Mouse (Mus musculus) midbrain, embryonic 15.5 days (tissue): ENCODE data around the gene Dbndd2. TPM values are rescaled to one million over a fixed set of nuclear protein-coding genes. Genes with fewer than 3 reads are reported as not detected.

Source experiments
- ATAC-seq: fragments of 200-750 bp; cut with Nextera tagmentation; replicated peaks from 2 replicates; pipeline ENCODE4 v1.8.0; 2017; ENCODE audit warnings: moderate TSS enrichment
- H3K27ac ChIP-seq: fragments of 300-500 bp; sonication (generic); 2 replicates; pipeline ENCODE4 v1.5.1; 2015; ENCODE audit warnings: mild to moderate bottlenecking, inconsistent platforms
- H3K27me3 ChIP-seq: fragments of 300-500 bp; sonication (generic); replicated peaks from 2 replicates; pipeline ENCODE4 v1.6.1; 2015; ENCODE audit warnings: inconsistent platforms
- H3K36me3 ChIP-seq: fragments of 300-500 bp; sonication (generic); replicated peaks from 2 replicates; pipeline ENCODE4 v1.6.1; 2015; ENCODE audit warnings: inconsistent platforms
- H3K4me1 ChIP-seq: fragments of 300-500 bp; sonication (generic); 2 replicates; pipeline ENCODE4 v1.6.1; 2015; ENCODE audit warnings: inconsistent platforms
- H3K4me2 ChIP-seq: fragments of 300-500 bp; sonication (generic); 2 replicates; pipeline ENCODE4 v1.6.1; 2015; ENCODE audit warnings: inconsistent platforms, mild to moderate bottlenecking, moderate library complexity
- H3K4me3 ChIP-seq: fragments of 300-500 bp; sonication (generic); 2 replicates; pipeline ENCODE4 v1.5.1; 2015; ENCODE audit warnings: mild to moderate bottlenecking, inconsistent platforms
- H3K9ac ChIP-seq: fragments of 300-500 bp; sonication (generic); 2 replicates; pipeline ENCODE4 v1.6.1; 2015; ENCODE audit warnings: mild to moderate bottlenecking, inconsistent platforms
- H3K9me3 ChIP-seq: fragments of 300-500 bp; sonication (generic); 2 replicates; pipeline ENCODE4 v1.6.1; 2016; ENCODE audit warnings: inconsistent platforms
- WGBS: fragments of 180-500 bp; shearing (Covaris S2); methylation state at CpG from one replicate; pipeline ENCODE4 v1.1.7; 2015; ENCODE audit warnings: mixed read lengths; 5-methylcytosine and 5-hydroxymethylcytosine counted together
- polyA plus RNA-seq: library from polyadenylated mRNA; unstranded; fragments of >200 nt; fragmentation: Nextera tagmentation; extraction: Ambion mirVana; gene quantifications from 2 replicates; pipeline ENCODE4 v1.2.1, GENCODE M21; 2015

The Dbndd2 gene
- polyA plus RNA-seq, 1 experiment from 2014 or later = 19.5 TPM

DNA sequence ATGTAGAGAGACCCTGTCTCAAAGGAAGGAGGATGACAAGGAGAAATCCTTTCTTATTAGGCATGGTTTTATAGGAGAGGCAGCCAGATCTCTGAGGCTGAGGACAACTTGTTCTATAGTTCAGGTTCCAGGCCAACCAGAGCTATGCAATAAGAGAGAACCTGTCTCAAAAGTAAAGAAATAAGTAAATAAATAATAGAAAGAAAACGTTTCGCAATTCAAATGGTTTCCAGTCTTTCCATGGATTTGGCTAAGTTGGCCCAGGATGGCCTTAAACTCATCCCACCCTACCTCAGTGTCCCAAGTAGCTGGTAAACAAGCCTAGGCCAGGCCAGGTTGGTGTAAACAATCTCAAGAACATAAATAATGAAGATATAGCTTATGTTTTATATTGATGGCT is 41.2 kb upstream of the Dbndd2 start:
- H3K27ac ChIP-seq = no peak overlapping the region
- WGBS = 88% methylated on average over 2 of the region's 2 CpGs
- no peaks in the 10 kb centered on the region for H3K36me3 ChIP-seq
- ATAC-seq = no peak
- H3K4me3 ChIP-seq = no peak overlapping the region
- no peaks in the 10 kb centered on the region for H3K9me3 ChIP-seq
- no peak overlapping the region for H3K4me2 ChIP-seq
- H3K4me1 ChIP-seq = peaks cover 20% of the 10 kb centered on the region
- H3K27me3 ChIP-seq = peaks cover 14% of the 10 kb centered on the region; the same call in 1 of the 2 replicates
- no peak overlapping the region for H3K9ac ChIP-seq

DNA sequence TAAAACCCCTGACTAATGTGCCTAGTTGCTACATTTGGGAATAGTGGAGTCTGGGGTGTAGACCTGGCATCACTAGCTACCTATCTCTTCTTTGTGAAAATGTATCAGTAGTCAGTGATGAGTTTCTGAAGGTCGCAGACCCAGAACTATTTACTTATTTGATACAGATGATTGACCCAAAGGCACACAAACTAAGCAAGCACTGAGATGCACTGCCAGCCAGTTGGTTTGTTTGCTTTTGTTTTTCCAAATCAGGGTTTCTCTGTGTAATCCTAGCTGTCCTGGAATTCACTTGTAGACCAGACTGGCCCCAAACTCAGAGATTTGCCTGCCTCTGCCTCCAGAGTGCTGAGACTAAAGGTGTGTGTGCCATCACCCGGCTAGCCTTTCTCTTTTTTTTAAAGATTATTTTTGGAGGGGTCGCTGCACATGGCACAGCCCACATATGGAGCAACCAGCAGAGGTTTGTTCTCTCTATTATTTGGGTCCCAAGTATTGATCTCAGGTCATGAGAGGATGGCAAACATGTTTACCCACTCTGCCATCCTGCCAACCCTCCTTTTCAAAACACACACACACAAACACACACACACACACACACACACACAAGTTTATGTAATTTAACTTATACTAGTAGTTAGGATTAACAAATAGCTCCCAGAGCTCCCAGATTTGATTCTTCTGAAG is 40.4 kb upstream of the Dbndd2 start:
- Histone ChIP-seq H3K36me3 (no peaks in the 10 kb centered on the region), H3K4me1 (peaks cover 20% of the 10 kb centered on the region), H3K4me2 (no peak overlapping the region), H3K9me3 (no peaks in the 10 kb centered on the region), H3K9ac (no peak overlapping the region), H3K27ac (no peak overlapping the region), H3K4me3 (no peak overlapping the region), H3K27me3 (peaks cover 14% of the 10 kb centered on the region; the same call in 1 of the 2 replicates)
- ATAC-seq = no peak
- WGBS = 88% methylated on average over 3 of the region's 3 CpGs

DNA sequence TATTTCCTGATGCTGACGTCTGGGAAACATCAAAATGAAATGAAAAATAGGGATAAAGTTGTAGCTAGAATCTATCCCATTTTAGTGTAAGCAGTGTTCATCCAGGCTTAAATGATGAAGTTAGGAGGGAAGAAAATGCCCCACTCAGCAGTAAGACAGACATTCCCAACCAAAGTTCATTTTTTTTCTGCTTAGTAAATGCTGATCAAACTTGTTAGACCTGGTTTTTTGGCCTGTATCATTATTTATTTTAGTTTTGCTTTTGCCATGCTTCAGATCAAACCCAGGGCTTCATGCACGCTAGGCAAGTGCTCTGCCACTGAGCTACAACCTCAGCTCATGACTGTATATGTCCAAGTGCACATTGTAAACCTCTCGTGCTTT is 39.8 kb upstream of the Dbndd2 start:
- Histone ChIP-seq H3K9me3 (no peaks in the 10 kb centered on the region), H3K9ac (no peak overlapping the region), H3K4me3 (no peak overlapping the region), H3K27me3 (peaks cover 12% of the 10 kb centered on the region; the same call in 1 of the 2 replicates), H3K27ac (no peak overlapping the region), H3K4me1 (peaks cover 20% of the 10 kb centered on the region), H3K4me2 (no peak overlapping the region), H3K36me3 (no peaks in the 10 kb centered on the region)
- WGBS = 84% methylated on average over 3 of the region's 3 CpGs
- no peak for ATAC-seq

DNA sequence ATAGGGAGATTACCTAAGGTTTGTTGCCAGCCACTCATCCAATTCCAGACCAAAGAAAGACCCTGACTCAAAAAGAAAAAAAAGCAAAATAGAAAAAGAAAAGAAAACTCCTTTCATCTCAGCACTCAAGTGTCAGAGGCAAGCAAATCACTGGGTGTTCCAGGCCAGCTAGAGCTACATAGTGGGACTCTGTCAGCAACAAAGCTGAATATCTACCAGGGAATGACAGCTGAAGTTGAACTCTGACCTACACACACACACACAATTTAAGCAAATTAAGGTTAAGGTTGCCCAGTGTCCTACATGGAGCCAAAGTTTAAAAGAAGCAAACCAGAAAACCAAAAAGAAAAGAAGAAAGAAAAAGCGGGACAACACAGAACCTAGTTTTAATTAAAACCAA is 37.8 kb upstream of the Dbndd2 start:
- Histone ChIP-seq H3K4me1 (peaks cover 7% of the 10 kb centered on the region), H3K27me3 (no peaks in the 10 kb centered on the region), H3K27ac (no peak overlapping the region), H3K9me3 (no peaks in the 10 kb centered on the region), H3K36me3 (no peaks in the 10 kb centered on the region), H3K4me3 (no peak overlapping the region), H3K9ac (no peak overlapping the region), H3K4me2 (no peak overlapping the region)
- 94% methylated on average over 1 of the region's 1 CpGs for WGBS
- ATAC-seq = no peak

DNA sequence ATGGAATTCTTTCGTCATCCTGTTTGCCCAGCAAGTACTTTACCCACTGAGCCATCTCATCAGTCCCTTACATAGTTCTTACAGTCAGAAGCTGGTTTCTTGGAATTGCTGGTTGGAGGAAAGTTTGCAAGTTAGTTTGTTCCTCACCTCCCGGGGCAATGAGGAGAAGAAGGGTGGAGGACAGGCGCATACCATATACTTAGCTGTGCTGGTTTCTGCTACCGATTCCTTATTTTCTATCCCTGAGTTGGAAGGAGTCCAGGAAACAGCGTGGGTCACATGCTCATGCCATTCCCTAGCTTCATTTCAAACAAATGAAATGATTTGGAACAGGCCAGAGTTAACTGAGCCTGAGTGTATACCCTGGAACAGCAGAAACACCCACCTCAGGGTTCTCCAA is 37.0 kb upstream of the Dbndd2 start:
- ATAC-seq = no peak
- H3K36me3 ChIP-seq = no peaks in the 10 kb centered on the region
- H3K9ac ChIP-seq = no peak overlapping the region
- no peaks in the 10 kb centered on the region for H3K9me3 ChIP-seq
- no peak overlapping the region for H3K4me3 ChIP-seq
- no peaks in the 10 kb centered on the region for H3K4me1 ChIP-seq
- 82% methylated on average over 5 of the region's 5 CpGs for WGBS
- H3K4me2 ChIP-seq = no peak overlapping the region
- no peak overlapping the region for H3K27ac ChIP-seq
- H3K27me3 ChIP-seq = no peaks in the 10 kb centered on the region

DNA sequence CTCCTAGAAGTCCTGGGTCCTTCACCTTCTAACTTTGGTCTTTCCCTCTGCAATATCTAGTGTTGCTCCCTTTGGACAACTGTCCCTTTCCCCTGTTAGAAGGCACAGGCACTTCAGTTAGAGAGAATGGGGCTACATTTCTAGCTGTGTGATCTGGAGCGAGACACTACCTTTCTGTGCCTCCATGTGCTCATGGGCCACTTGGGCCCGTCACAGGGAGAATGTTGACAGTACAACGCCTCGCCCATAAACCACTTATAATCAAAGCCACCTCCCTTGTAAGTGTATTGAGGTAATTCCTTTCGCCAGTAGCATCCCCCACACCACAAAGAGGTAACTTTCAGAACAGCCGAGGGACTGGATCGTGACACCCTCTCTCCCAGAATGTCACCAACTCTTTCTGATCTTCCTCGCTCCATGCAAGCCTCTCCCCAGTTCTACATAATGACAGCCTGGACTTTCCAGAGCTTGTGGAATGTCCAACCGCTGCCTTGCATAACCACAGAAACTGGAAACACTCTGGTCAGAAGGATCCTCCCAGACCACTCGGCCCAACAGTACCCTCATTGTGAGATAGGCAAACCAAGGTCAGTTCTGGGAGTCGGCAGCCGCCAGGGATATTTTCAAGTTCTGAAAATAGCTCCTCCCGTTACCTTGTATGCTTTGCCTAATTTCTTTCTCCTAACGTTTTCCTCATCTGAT is 36.4 kb upstream of the Dbndd2 start:
- Histone ChIP-seq H3K4me3 (no peak overlapping the region), H3K9ac (no peak overlapping the region), H3K27me3 (no peaks in the 10 kb centered on the region), H3K27ac (no peak overlapping the region), H3K4me1 (no peaks in the 10 kb centered on the region), H3K36me3 (no peaks in the 10 kb centered on the region), H3K4me2 (no peak overlapping the region), H3K9me3 (no peaks in the 10 kb centered on the region)
- 93% methylated on average over 14 of the region's 14 CpGs for WGBS
- ATAC-seq = no peak

DNA sequence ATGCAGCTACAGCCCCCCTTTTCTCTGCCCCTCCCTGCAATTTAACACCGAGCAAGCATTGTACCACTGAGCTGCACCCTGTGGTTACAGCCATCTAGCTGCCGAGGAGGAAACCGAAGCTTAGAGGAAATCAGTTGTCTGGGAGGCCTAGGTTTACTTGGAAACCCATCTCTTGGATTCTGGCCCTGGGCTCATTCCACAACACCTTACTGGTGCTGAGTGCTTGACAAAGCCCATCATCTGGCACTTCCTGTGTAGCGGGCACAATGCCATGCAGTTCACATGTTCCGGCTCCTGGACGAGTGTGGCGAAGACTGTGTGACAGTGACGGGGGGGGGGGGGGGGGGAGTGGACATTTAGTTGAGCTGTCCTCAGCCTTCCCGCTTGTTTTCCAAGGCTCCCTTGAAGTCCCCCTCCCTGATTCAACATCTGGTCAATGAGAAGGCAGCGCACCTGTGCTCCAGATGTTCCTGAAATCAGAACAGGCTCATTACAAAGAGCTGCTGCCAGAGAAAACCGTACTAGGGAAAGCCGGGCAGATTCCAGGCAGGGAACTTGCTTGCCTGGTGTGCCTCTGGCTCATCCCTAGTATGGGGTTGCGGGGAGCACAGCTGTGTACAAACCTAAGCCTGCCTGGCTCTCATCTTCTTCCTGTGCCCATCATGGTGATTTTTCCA is 33.8 kb upstream of the Dbndd2 start:
- no peak overlapping the region for H3K4me2 ChIP-seq
- ATAC-seq = no peak
- H3K4me3 ChIP-seq = no peak overlapping the region
- no peaks in the 10 kb centered on the region for H3K36me3 ChIP-seq
- H3K27me3 ChIP-seq = no peaks in the 10 kb centered on the region; the same call in 1 of the 2 replicates
- H3K27ac ChIP-seq = no peak overlapping the region
- 44% methylated on average over 13 of the region's 13 CpGs for WGBS
- no peaks in the 10 kb centered on the region for H3K9me3 ChIP-seq
- H3K9ac ChIP-seq = no peak overlapping the region
- H3K4me1 ChIP-seq = 0 out of 2 replicates have a peak, but pooled peaks cover 6% of the 10 kb centered on the region

DNA sequence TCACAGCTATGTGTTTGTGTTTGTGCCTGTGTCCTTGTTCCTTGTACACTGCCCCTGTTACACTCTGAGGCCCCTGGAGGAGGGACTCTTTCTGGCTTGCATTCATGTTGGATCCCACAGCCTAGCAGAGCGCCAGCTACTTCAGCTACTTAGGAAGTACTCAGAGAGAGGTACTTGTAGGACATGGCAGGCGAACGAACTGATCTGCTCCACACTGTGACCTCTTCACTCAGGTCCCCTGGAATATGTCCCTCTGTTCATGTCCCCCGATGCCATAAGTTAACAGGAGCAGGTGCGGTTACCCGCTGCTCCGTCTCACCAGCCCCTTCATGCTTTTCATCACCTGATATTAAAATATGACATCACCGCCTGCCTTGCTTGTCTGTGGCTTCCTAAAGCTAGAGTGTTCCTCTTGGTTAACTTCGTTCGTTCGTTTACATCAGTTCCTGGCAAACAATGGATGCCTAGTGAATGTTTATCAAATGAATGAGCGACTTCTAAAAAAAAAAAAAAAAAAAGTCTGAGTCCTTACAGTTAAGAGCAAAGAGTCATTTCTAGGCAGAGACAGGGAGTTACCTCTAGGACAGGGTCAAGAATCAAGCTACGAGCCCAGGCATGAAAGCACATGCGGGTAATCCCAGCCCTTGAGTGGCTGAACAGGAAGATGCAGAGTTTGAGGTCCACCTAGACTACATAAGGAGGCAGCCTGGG is 32.7 kb upstream of the Dbndd2 start:
- H3K9me3 ChIP-seq = no peaks in the 10 kb centered on the region
- no peak overlapping the region for H3K4me2 ChIP-seq
- H3K36me3 ChIP-seq = no peaks in the 10 kb centered on the region
- H3K27me3 ChIP-seq = no peaks in the 10 kb centered on the region; the same call in 1 of the 2 replicates
- no peak overlapping the region for H3K27ac ChIP-seq
- no peak overlapping the region for H3K9ac ChIP-seq
- ATAC-seq = no peak
- 0 out of 2 replicates have a peak, but pooled peaks cover 6% of the 10 kb centered on the region for H3K4me1 ChIP-seq
- no peak overlapping the region for H3K4me3 ChIP-seq
- 84% methylated on average over 14 of the region's 14 CpGs for WGBS

DNA sequence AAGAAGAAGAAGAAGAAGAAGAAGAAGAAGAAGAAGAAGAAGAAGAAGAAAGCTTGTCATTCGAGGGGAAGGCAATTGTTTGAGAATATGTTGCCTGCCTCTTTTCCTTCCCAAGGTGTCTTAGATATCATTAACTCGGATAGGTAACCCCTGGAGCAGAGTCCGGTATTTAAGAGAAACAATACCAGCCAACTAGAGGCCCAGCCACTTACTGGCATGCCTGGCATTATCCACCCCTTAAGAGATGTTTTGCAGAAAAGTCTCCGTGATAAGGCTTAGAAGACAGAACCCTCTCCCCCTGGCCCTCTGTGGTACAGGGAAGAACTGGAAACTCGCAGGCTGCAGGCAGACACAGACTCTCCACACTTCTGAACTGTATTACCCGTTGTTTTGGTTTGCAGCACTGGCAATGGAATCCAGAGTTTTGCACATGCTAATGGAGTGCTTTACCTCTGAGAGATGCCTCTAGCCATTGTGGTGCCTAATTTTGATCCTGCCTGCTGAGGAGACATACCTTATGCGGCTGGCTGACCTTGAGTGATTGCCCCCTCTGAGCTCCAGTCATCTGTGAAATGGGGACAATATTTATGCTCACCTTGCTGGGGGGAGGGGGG is 31.9 kb upstream of the Dbndd2 start:
- WGBS = 76% methylated on average over 7 of the region's 7 CpGs
- Histone ChIP-seq H3K27ac (no peak overlapping the region), H3K4me1 (0 out of 2 replicates have a peak, but pooled peaks cover 6% of the 10 kb centered on the region), H3K27me3 (no peaks in the 10 kb centered on the region; the same call in 1 of the 2 replicates), H3K4me3 (no peak overlapping the region), H3K36me3 (no peaks in the 10 kb centered on the region), H3K9me3 (no peaks in the 10 kb centered on the region), H3K4me2 (no peak overlapping the region), H3K9ac (no peak overlapping the region)
- no peak for ATAC-seq

DNA sequence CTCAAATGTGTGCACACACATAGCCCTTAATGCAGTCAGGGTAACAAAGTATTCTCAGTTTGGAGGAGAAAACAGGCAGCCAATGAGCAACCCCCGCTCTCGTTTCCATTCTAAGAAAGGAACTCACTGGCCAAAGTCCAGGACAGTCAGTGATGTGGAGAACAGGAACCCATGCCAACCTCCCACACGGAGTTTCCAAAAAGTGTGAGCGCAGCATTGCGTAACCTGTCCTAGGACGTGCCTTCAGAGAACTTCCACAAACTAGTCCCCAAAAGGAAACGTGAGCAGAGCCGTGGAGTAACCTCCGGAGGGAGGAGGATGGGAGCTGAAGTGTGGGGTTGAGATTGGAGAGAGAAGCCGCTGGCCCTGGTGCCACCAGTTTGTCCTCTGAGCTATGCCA is 31.1 kb upstream of the Dbndd2 start:
- no peak overlapping the region for H3K9ac ChIP-seq
- no peaks in the 10 kb centered on the region for H3K36me3 ChIP-seq
- H3K27ac ChIP-seq = no peak overlapping the region
- H3K4me2 ChIP-seq = no peak overlapping the region
- H3K4me3 ChIP-seq = no peak overlapping the region
- no peaks in the 10 kb centered on the region; the same call in 1 of the 2 replicates for H3K27me3 ChIP-seq
- no peak for ATAC-seq
- 0 out of 2 replicates have a peak, but pooled peaks cover 6% of the 10 kb centered on the region for H3K4me1 ChIP-seq
- 88% methylated on average over 10 of the region's 10 CpGs for WGBS
- no peaks in the 10 kb centered on the region for H3K9me3 ChIP-seq

DNA sequence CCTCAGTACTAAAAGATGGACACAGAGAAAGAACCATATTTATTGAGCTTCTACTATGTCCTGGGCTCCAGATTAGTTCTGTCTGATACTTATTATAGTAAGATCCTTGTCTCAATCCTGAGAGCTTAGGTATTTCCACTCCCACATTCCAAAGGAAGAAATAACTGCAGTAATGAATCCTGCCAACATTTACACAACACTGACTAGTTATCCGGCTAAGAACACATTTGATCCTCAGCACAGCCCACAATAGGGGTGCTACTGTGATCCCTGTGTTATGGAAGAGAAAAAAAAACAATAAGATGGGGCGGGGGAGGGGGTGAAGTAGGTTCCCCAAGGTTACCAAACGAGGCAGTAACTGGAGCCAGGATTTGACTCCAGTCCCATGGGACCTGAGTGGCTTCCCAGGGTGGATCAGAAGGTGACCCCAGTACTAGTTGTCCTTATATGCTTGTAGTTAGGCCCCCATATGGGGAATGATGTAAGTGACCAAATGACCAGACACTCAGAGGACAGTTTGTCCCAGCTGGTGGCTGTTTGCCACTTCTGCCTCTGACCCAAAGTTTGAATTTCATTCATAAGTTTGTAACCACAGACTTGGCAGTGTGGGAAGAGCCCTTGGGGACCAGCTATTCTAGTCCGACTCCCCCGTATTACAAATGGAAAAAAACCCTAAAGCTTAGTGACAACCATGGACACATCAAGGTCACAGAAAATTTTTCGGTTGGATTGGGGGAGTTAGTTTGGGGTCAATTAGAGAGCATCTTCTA is 30.3 kb upstream of the Dbndd2 start:
- Histone ChIP-seq H3K4me1 (0 out of 2 replicates have a peak, but pooled peaks cover 6% of the 10 kb centered on the region), H3K4me2 (no peak overlapping the region), H3K27ac (no peak overlapping the region), H3K36me3 (no peaks in the 10 kb centered on the region), H3K27me3 (no peaks in the 10 kb centered on the region; the same call in 1 of the 2 replicates), H3K9ac (no peak overlapping the region), H3K4me3 (no peak overlapping the region), H3K9me3 (no peaks in the 10 kb centered on the region)
- ATAC-seq = no peak
- WGBS = 79% methylated on average over 6 of the region's 6 CpGs
